Mouse (Mus musculus) hindbrain, postnatal 0 days (tissue): Measurements from ENCODE around the gene Wdr70. TPM values are rescaled to one million over a fixed set of nuclear protein-coding genes. Genes with fewer than 3 reads are reported as not detected.

ENCODE experiments used
- ATAC-seq: fragments of 200-750 bp; cut with Nextera tagmentation; 2 replicates; pipeline ENCODE4 v1.8.0; 2017; ENCODE audit warnings: mild to moderate bottlenecking, moderate TSS enrichment, moderate library complexity
- DNase-seq: peaks from one replicate; pipeline ENCODE4 v3.0.0-alpha.2; 2015; ENCODE audit warnings: low spot score
- H3K27ac ChIP-seq: fragments of 300-500 bp; sonication (generic); 2 replicates; pipeline ENCODE4 v1.5.1; 2014; ENCODE audit warnings: mild to moderate bottlenecking
- H3K27me3 ChIP-seq: fragments of 300-500 bp; sonication (generic); 2 replicates; pipeline ENCODE4 v1.6.1; 2014; ENCODE audit warnings: low read length, mixed read lengths; ENCODE audit not compliant: insufficient read depth
- H3K36me3 ChIP-seq: fragments of 300-500 bp; sonication (generic); 2 replicates; pipeline ENCODE4 v1.6.1; 2014; ENCODE audit warnings: low read length, mixed read lengths; ENCODE audit not compliant: insufficient read depth
- H3K4me1 ChIP-seq: fragments of 300-500 bp; sonication (generic); 2 replicates; pipeline ENCODE4 v1.6.1; 2014; ENCODE audit warnings: antibody characterized with exemption, low read length, mixed read lengths; ENCODE audit not compliant: insufficient read depth
- H3K4me2 ChIP-seq: fragments of 300-500 bp; sonication (generic); 2 replicates; pipeline ENCODE4 v1.6.1; 2014; ENCODE audit warnings: low read depth, mild to moderate bottlenecking, low read length, moderate library complexity, mixed read lengths
- H3K4me3 ChIP-seq: fragments of 300-500 bp; sonication (generic); 2 replicates; pipeline ENCODE4 v1.5.1; 2014; ENCODE audit warnings: low read length
- H3K9ac ChIP-seq: fragments of 300-500 bp; sonication (generic); replicated peaks from 2 replicates; pipeline ENCODE4 v1.6.1; 2014; ENCODE audit warnings: mild to moderate bottlenecking, low read length, moderate library complexity, mixed read lengths
- H3K9me3 ChIP-seq: fragments of 300-500 bp; sonication (generic); 2 replicates; pipeline ENCODE4 v1.6.1; 2016; ENCODE audit warnings: low read length, mixed read lengths
- CTCF ChIP-seq: IDR thresholded peaks from 2 replicates; pipeline ENCODE4 v1.5.1; 2016; ENCODE audit warnings: antibody characterized with exemption, control low read depth, low read depth
- WGBS: fragments of 180-500 bp; shearing (Covaris S2); extraction: QIAGEN DNeasy Blood & Tissue Kit; methylation state at CpG from one replicate; pipeline ENCODE4 v1.1.7; 2014; 5-methylcytosine and 5-hydroxymethylcytosine counted together
- polyA plus RNA-seq: library from polyadenylated mRNA; unstranded; fragments of >200 nt; fragmentation: Nextera tagmentation; extraction: Ambion mirVana; gene quantifications from 2 replicates; pipeline ENCODE4 v1.2.1, GENCODE M21; 2015
- total RNA-seq: library from RNA; depleted of rRNA; stranded (reverse); fragments of >200 nt; gene quantifications from 2 replicates; pipeline ENCODE4 v1.2.3, GENCODE M21; 2014

Wdr70 gene
- total and polyA plus RNA-seq, 2 experiments from 2014 or later: 45.5 to 69.9 TPM

DNA sequence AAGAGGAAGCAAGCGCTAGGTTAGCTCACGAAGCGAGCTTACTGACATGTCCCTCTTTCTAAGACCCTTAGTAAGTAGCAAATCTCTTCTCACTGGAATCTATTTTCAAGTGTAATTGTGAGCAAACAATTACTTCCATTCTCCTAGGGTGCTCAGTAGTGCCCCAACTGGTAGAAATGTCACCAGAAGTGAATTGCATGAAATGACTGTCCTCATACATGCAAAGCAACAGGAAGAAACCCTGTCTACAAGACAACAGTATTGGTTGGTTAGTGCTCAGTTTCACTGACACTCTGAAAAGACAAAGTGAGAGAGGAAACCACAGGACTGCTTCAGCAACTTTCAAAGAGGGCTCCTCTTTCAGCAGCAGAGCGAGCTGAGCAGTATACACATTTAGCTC, 173.6 kb downstream of the Wdr70 start:
- peak; percentile 52 for TF ChIP-seq CTCF
- H3K9me3 ChIP-seq: no peaks in the 10 kb centered on the region
- no peak for ATAC-seq
- no peak overlapping the region for H3K27ac ChIP-seq
- no peak overlapping the region for H3K9ac ChIP-seq
- no peaks in the 10 kb centered on the region for H3K4me1 ChIP-seq
- no peak overlapping the region for H3K4me2 ChIP-seq
- no peaks in the 10 kb centered on the region for H3K36me3 ChIP-seq
- peak; percentile 18 for DNase-seq
- no peaks in the 10 kb centered on the region for H3K27me3 ChIP-seq
- WGBS: 96% methylated on average over 4 of the region's 4 CpGs
- H3K4me3 ChIP-seq: no peak overlapping the region

DNA sequence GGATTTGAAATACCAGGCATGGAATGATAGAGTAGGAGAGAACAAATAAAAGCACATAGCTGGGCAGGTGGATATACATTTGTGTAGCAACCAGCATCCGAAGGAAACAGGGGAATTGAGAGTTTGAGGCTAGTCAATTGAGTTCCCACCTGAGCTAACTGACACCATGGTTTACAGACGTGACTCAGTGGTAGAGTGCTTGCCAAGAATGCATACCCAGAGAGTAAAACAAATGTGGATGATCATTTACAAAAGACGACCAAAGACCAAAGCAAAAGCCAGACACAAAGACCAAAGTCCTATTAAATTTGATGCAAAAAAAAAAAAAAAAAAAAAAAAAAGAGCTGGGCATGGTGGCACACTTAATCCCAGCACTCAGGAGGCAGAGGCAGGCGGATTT, 175.7 kb downstream of the Wdr70 start:
- Histone ChIP-seq H3K4me1 (no peaks in the 10 kb centered on the region), H3K27me3 (no peaks in the 10 kb centered on the region)
- WGBS: 93% methylated on average over 4 of the region's 4 CpGs

DNA sequence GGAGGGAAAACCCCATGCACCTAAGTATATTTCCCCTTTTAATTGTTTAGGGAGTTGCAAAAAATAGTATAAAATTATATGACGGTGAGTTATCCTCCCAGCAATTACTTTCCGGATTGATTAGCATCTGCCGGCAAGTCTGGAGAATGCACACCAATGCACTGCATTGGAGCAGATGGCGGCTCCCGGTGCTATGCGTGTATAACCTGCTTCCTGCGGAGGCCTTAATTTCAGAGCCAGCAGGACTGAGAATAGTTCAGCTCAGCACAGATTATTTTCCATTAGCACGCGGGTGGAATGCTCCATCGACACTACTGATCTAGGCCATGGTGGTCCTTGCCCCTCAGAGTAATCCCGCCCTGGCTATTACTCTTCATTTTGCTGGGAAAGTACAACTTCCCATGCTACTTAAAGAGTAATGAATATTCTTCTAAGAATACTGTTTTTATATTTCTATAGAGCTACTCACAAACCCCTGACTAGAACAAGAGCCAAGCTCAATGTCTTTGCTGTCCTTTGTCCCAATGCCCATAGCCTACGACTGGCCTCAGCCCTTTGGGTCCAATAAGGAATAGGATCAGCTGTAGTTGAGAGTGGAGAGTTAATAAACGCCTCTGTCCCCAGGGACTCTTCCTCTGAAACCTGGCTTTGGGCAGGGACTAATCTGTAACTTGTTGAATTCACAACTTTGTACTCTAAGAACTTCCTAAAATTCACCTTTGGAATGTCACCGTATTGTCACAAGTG, 176.5 kb downstream of the Wdr70 start:
- Histone ChIP-seq H3K4me1 (no peaks in the 10 kb centered on the region), H3K9me3 (no peaks in the 10 kb centered on the region), H3K4me2 (no peak overlapping the region), H3K27me3 (no peaks in the 10 kb centered on the region), H3K36me3 (no peaks in the 10 kb centered on the region), H3K4me3 (no peak overlapping the region), H3K9ac (no peak overlapping the region), H3K27ac (no peak overlapping the region)
- TF ChIP-seq CTCF: peak; percentile 9; the same call in 1 of the 2 replicates
- WGBS: 65% methylated on average over 14 of the region's 14 CpGs
- ATAC-seq (peak; percentile 74), DNase-seq (peak; percentile 68)

More for the DNA sequence above, 175.7 kb downstream of the Wdr70 start:
- Histone ChIP-seq H3K9ac (no peak overlapping the region), H3K27ac (no peak overlapping the region), H3K4me3 (no peak overlapping the region), H3K4me2 (no peak overlapping the region), H3K9me3 (no peaks in the 10 kb centered on the region), H3K36me3 (no peaks in the 10 kb centered on the region)
- TF ChIP-seq CTCF: no peak
- no peak for ATAC-seq
- no peak for DNase-seq

DNA sequence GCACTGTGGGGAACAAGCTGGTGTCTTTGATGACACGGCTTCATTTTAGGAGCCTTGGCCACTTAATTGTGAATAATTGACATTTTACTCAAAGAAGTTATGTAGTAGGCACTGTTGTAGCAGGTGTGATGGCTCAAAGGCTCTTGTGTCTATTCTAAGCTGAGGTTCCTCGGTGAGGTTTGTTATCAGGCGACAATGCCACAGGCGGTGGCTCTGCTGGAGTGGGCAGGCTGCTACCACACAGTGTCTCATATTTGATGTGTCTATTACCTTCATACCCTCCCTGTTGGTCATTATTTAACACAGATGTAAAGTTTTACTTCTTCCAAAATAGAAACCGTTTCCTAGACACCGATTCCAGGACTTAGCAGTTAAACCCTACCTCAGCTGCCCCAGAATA, 177.9 kb downstream of the Wdr70 start:
- Histone ChIP-seq H3K4me1 (no peaks in the 10 kb centered on the region), H3K27me3 (no peaks in the 10 kb centered on the region), H3K27ac (no peak overlapping the region), H3K4me3 (no peak overlapping the region), H3K4me2 (no peak overlapping the region), H3K9ac (no peak overlapping the region), H3K36me3 (no peaks in the 10 kb centered on the region), H3K9me3 (no peaks in the 10 kb centered on the region)
- TF ChIP-seq CTCF: no peak
- WGBS: 75% methylated on average over 6 of the region's 6 CpGs
- no peak for DNase-seq
- ATAC-seq: no peak

GRCm38 (mm10) chr15:7906491-7907035, 192.4 kb downstream of the Wdr70 start:
- no peak for TF ChIP-seq CTCF
- ATAC-seq (peak; percentile 79), DNase-seq (peak; percentile 22)
- H3K27me3 ChIP-seq: no peaks in the 10 kb centered on the region
- H3K9ac ChIP-seq: no peak overlapping the region
- 52% methylated on average over 5 of the region's 5 CpGs for WGBS
- H3K27ac ChIP-seq: no peak overlapping the region; the same call in 1 of the 2 replicates
- H3K4me1 ChIP-seq: no peaks in the 10 kb centered on the region
- H3K4me3 ChIP-seq: no peak overlapping the region
- H3K36me3 ChIP-seq: no peaks in the 10 kb centered on the region
- H3K4me2 ChIP-seq: no peak overlapping the region
- no peaks in the 10 kb centered on the region for H3K9me3 ChIP-seq

GRCm38 (mm10) chr15:7899286-7899685, 199.7 kb downstream of the Wdr70 start:
- peak; percentile 46 for TF ChIP-seq CTCF
- no peaks in the 10 kb centered on the region for H3K27me3 ChIP-seq
- H3K9ac ChIP-seq: no peak overlapping the region
- DNase-seq (no peak), ATAC-seq (no peak)
- 96% methylated on average over 6 of the region's 6 CpGs for WGBS
- H3K9me3 ChIP-seq: no peaks in the 10 kb centered on the region
- H3K4me3 ChIP-seq: no peak overlapping the region
- H3K4me2 ChIP-seq: no peak overlapping the region
- no peaks in the 10 kb centered on the region; the same call in 1 of the 2 replicates for H3K36me3 ChIP-seq
- H3K27ac ChIP-seq: no peak overlapping the region
- H3K4me1 ChIP-seq: no peaks in the 10 kb centered on the region
